Mouse (Mus musculus) ES-E14 (cell line): ENCODE measurements around the gene Atf7ip. TPM values are rescaled to one million over a fixed set of nuclear protein-coding genes. Genes with fewer than 3 reads are reported as not detected.

Experiments
- DNase-seq: peaks from one replicate; pipeline ENCODE4 v3.0.0-alpha.2; 2013; ENCODE audit warnings: low read depth, low spot score
- H3K27ac ChIP-seq: 2 replicates; pipeline ENCODE4 v1.5.1; 2012; ENCODE audit warnings: low read depth, mild to moderate bottlenecking, low read length, moderate library complexity, mixed read lengths; ENCODE audit not compliant: poor library complexity, insufficient read depth, severe bottlenecking
- H3K36me3 ChIP-seq: 2 replicates; pipeline ENCODE4 v1.6.1; 2012; ENCODE audit warnings: mild to moderate bottlenecking, low read length, moderate library complexity, mixed read lengths; ENCODE audit not compliant: control insufficient read depth, poor library complexity, insufficient read depth, severe bottlenecking
- H3K4me1 ChIP-seq, 2 experiments: fragments of 150-350 bp in 1 of 2; sonication (generic) in 1 of 2; 2 replicates each; pipeline ENCODE4 v1.6.1; 2012; ENCODE audit warnings: low read length in 2 of 2, mild to moderate bottlenecking in 1 of 2, mixed read lengths in 1 of 2; ENCODE audit not compliant: control insufficient read depth in 2 of 2, insufficient read depth in 2 of 2, poor library complexity in 1 of 2
- H3K4me3 ChIP-seq, 2 experiments: fragments of 150-350 bp in 1 of 2; sonication (generic) in 1 of 2; 2 replicates each; pipeline ENCODE4 v1.5.1; 2012; ENCODE audit warnings: low read length in 2 of 2, low read depth in 1 of 2, mild to moderate bottlenecking in 1 of 2, mixed read lengths in 1 of 2; ENCODE audit not compliant: insufficient read depth in 1 of 2, poor library complexity in 1 of 2, severe bottlenecking in 1 of 2
- H3K9ac ChIP-seq: 2 replicates; pipeline ENCODE4 v1.6.1; 2012; ENCODE audit warnings: low read depth, mild to moderate bottlenecking, low read length, mixed read lengths; ENCODE audit not compliant: poor library complexity, insufficient read depth, severe bottlenecking
- H3K9me3 ChIP-seq: fragments of 150-350 bp; sonication (generic); 2 replicates; pipeline ENCODE4 v1.6.1; 2012; ENCODE audit warnings: low read depth, mild to moderate bottlenecking, low read length; ENCODE audit not compliant: control insufficient read depth, insufficient read depth
- CHD2 ChIP-seq: IDR thresholded peaks from 2 replicates; pipeline ENCODE4 v1.6.1; 2014; ENCODE audit warnings: mild to moderate bottlenecking, low read depth, low read length, inconsistent platforms
- HCFC1 ChIP-seq: IDR thresholded peaks from 2 replicates; pipeline ENCODE4 v1.6.1; 2012; ENCODE audit warnings: low read length, inconsistent platforms, borderline replicate concordance; ENCODE audit not compliant: insufficient read depth
- MAFK ChIP-seq: IDR thresholded peaks from 2 replicates; pipeline ENCODE4 v1.6.1; 2014; ENCODE audit warnings: mild to moderate bottlenecking, low read depth, low read length, inconsistent platforms; ENCODE audit not compliant: insufficient read depth
- ZC3H11A ChIP-seq: IDR thresholded peaks from 2 replicates; pipeline ENCODE4 v1.6.1; 2012; ENCODE audit warnings: low read depth, mild to moderate bottlenecking, inconsistent platforms, low read length, borderline replicate concordance
- ZNF384 ChIP-seq: IDR thresholded peaks from 2 replicates; pipeline ENCODE4 v1.6.1; 2012; ENCODE audit warnings: low read depth, low read length, inconsistent platforms
- in situ Hi-C, 2 experiments: fragments of 600-800 bp; cut with MboI; formaldehyde crosslinking; loops; one replicate each; pipeline ENCODE4 v1.15.1; 2025; ENCODE audit warnings: low sequenced_read_pairs in 2 of 2, inconsistent platforms in 1 of 2; ENCODE audit not compliant: unreplicated experiment in 2 of 2
- total RNA-seq: library from RNA; depleted of rRNA; stranded (reverse); fragments of 300-350 nt; gene quantifications from 2 replicates; pipeline ENCODE4 v1.2.3, GENCODE M21; 2012

Gene Atf7ip
- total RNA-seq, 1 experiment: 26.8 TPM

- Histone ChIP-seq H3K27ac (peak overlapping the region; percentile 52), H3K36me3 (peaks cover 2% of the 10 kb centered on the region; the same call in 1 of the 2 replicates), H3K9me3 (no peaks in the 10 kb centered on the region), H3K9ac (no peak overlapping the region), H3K4me3 (no peak overlapping the region), H3K4me1 (peaks cover 0 to 11% of the 10 kb centered on the region in 2 experiments; a peak in 2 of 4 replicates)
- TF ChIP-seq HCFC1: no peak
- no peak for TF ChIP-seq MAFK
- TF ChIP-seq CHD2: peak; percentile 80
- in situ Hi-C loops: no loop called here
- no peak for DNase-seq
These were observed 8.2 kb upstream of the Atf7ip start for GRCm38 (mm10) chr6:136497744-136498143.

DNA sequence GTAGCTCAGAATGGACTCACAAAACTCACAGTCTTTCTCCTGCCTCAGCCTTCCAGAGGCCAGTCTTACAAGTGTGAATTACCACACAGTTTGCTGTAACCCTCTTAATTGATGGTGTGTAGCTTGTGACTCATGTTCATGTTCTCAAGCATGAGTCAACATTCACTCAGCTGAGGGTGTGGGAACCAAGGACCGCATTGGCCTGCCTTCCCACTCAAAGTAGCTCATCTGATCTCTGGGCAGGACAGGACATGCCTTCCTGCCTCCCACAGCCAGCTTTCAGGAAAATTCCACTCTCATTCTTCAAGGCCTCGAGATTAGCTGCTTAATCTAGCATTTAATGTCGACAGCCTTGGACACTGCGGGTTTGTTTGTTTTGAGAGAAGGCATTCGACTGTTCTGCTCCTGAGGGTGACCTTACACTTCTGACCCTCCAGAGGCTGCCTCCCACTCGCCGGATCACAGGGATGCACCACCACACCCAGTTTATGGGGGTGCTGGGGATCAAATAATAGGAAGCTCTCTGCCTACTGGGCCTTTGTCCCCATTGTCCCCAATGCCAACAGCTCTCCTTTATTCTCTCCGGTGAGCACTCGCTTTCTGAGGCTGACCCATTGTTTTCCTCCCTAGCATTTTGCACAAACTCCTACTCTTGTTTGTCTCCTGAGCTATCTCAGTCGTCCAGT lies 6.5 kb upstream of the Atf7ip start:
- Histone ChIP-seq H3K9ac (no peak overlapping the region), H3K4me1 (peaks cover 0 to 11% of the 10 kb centered on the region in 2 experiments; a peak in 2 of 4 replicates), H3K4me3 (no peak overlapping the region), H3K36me3 (no peaks in the 10 kb centered on the region), H3K9me3 (no peaks in the 10 kb centered on the region), H3K27ac (peak overlapping the region; percentile 59; the same call in 1 of the 2 replicates)
- in situ Hi-C loops: no loop called here
- TF ChIP-seq ZNF384 (no peak), HCFC1 (no peak), ZC3H11A (no peak), CHD2 (no peak), MAFK (no peak)
- DNase-seq: no peak

- in situ Hi-C loops: no loop called here
- Histone ChIP-seq H3K9me3 (no peaks in the 10 kb centered on the region), H3K9ac (no peak overlapping the region), H3K4me3 (no peak overlapping the region), H3K4me1 (no peaks in the 10 kb centered on the region), H3K27ac (no peak overlapping the region), H3K36me3 (no peaks in the 10 kb centered on the region)
- no peak for TF ChIP-seq CHD2
- no peak for TF ChIP-seq ZNF384
- no peak for TF ChIP-seq ZC3H11A
- TF ChIP-seq MAFK: no peak
- no peak for TF ChIP-seq HCFC1
- DNase-seq: no peak
These were observed 2.7 kb downstream of the Atf7ip start for GRCm38 (mm10) chr6:136508652-136509051.

- H3K9ac ChIP-seq: no peak overlapping the region
- in situ Hi-C loops: no loop called here
- DNase-seq: no peak
- H3K9me3 ChIP-seq: no peaks in the 10 kb centered on the region
- no peak overlapping the region for H3K27ac ChIP-seq
- no peak overlapping the region for H3K4me3 ChIP-seq
- no peak for TF ChIP-seq ZNF384
- no peak for TF ChIP-seq HCFC1
- no peak for TF ChIP-seq CHD2
- no peak for TF ChIP-seq MAFK
- TF ChIP-seq ZC3H11A: no peak
- H3K4me1 ChIP-seq: no peaks in the 10 kb centered on the region
- H3K36me3 ChIP-seq: no peaks in the 10 kb centered on the region
These were observed 5.0 kb downstream of the Atf7ip start for GRCm38 (mm10) chr6:136510945-136511344.

DNA sequence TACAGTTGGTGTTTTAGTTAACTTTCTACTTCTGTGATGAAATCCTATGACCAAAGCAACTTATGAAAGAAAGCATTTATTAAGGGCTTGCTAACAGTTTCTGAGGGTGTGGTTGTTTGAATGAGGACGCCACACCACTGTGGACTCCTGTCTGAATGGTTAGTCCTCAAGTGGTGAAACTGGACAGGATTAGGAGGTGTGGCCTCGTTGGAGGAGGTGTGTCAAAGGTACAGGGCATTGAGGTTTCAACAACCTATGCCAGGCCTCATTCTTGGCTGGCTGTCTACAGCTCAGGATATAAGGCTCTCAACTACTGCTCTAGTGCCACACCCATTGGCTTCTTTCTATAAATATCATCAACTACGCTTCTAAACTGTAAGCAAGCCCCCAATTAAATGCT lies 6.4 kb downstream of the Atf7ip start:
- Histone ChIP-seq H3K9me3 (no peaks in the 10 kb centered on the region), H3K36me3 (no peaks in the 10 kb centered on the region), H3K4me3 (no peak overlapping the region), H3K27ac (no peak overlapping the region), H3K4me1 (no peaks in the 10 kb centered on the region), H3K9ac (no peak overlapping the region)
- in situ Hi-C loops: no loop called here
- TF ChIP-seq ZC3H11A (no peak), ZNF384 (no peak), HCFC1 (no peak), MAFK (no peak), CHD2 (no peak)
- DNase-seq: no peak
